Mouse (Mus musculus) midbrain, embryonic 10.5 days (tissue): Measurements from ENCODE around the gene Diras1. TPM values are rescaled to one million over a fixed set of nuclear protein-coding genes. Genes with fewer than 3 reads are reported as not detected.

Experiments
- DNase-seq: peaks from one replicate; pipeline ENCODE4 v3.0.0-alpha.2; 2017; ENCODE audit warnings: low spot score
- H3K27ac ChIP-seq: fragments of 300-500 bp; sonication (generic); replicated peaks from 2 replicates; pipeline ENCODE4 v1.5.1; 2016; ENCODE audit warnings: mild to moderate bottlenecking
- H3K27me3 ChIP-seq: fragments of 300-500 bp; sonication (generic); 2 replicates; pipeline ENCODE4 v1.6.1; 2016; ENCODE audit warnings: low read depth, mild to moderate bottlenecking; ENCODE audit not compliant: poor library complexity, severe bottlenecking
- H3K36me3 ChIP-seq: fragments of 300-500 bp; sonication (generic); 2 replicates; pipeline ENCODE4 v1.6.1; 2016; ENCODE audit warnings: mild to moderate bottlenecking, moderate library complexity
- H3K4me1 ChIP-seq: fragments of 300-500 bp; sonication (generic); 2 replicates; pipeline ENCODE4 v1.6.1; 2016
- H3K4me3 ChIP-seq: fragments of 300-500 bp; sonication (generic); 2 replicates; pipeline ENCODE4 v1.5.1; 2016; ENCODE audit warnings: mild to moderate bottlenecking, moderate library complexity
- H3K9me3 ChIP-seq: fragments of 300-500 bp; sonication (generic); replicated peaks from 2 replicates; pipeline ENCODE4 v1.6.1; 2016; ENCODE audit warnings: mild to moderate bottlenecking
- WGBS: fragments of 180-500 bp; shearing (Covaris S2); methylation state at CpG from one replicate; pipeline ENCODE4 v1.1.7; 2016; 5-methylcytosine and 5-hydroxymethylcytosine counted together
- polyA plus RNA-seq: library from polyadenylated mRNA; unstranded; fragments of >200 nt; fragmentation: Nextera tagmentation; extraction: Ambion mirVana; gene quantifications from 2 replicates; pipeline ENCODE4 v1.2.1, GENCODE M21; 2016

Gene Diras1
- polyA plus RNA-seq, 1 experiment from 2014 or later, result 3.0 TPM

GRCm38 (mm10) chr10:80972071-80972987 is 53.1 kb downstream of the Diras1 start:
- Histone ChIP-seq H3K27ac (0 out of 2 replicates have a peak overlapping the region, but pooled peaks have one; percentile 17), H3K36me3 (no peaks in the 10 kb centered on the region), H3K9me3 (peaks cover 5% of the 10 kb centered on the region; the same call in 1 of the 2 replicates), H3K4me3 (no peak overlapping the region), H3K27me3 (no peaks in the 10 kb centered on the region), H3K4me1 (no peaks in the 10 kb centered on the region)
- DNase-seq, result no peak
- 71% methylated on average over 11 of the region's 11 CpGs for WGBS

- no peaks in the 10 kb centered on the region for H3K4me1 ChIP-seq
- DNase-seq, result no peak
- 82% methylated on average over 15 of the region's 15 CpGs for WGBS
- no peak overlapping the region for H3K27ac ChIP-seq
- H3K4me3 ChIP-seq, result no peak overlapping the region
- no peaks in the 10 kb centered on the region for H3K27me3 ChIP-seq
- peaks cover 5% of the 10 kb centered on the region; the same call in 1 of the 2 replicates for H3K9me3 ChIP-seq
- no peaks in the 10 kb centered on the region for H3K36me3 ChIP-seq
Measured at GRCm38 (mm10) chr10:80971533-80971932, 53.9 kb downstream of the Diras1 start.

- Histone ChIP-seq H3K27me3 (no peaks in the 10 kb centered on the region), H3K36me3 (no peaks in the 10 kb centered on the region), H3K27ac (no peak overlapping the region), H3K4me1 (no peaks in the 10 kb centered on the region), H3K4me3 (no peak overlapping the region), H3K9me3 (peaks cover 5% of the 10 kb centered on the region; the same call in 1 of the 2 replicates)
- 85% methylated on average over 8 of the region's 8 CpGs for WGBS
- no peak for DNase-seq
Measured at GRCm38 (mm10) chr10:80970159-80970558, 55.3 kb downstream of the Diras1 start.

Other genes starting within 250 kb of the Diras1 start
- 108 and 112 TPM in 2 replicates for gene Sf3a2, start 227.5 kb downstream of the Diras1 start, polyA plus RNA-seq
- gene Plekhj1, start 227.0 kb downstream of the Diras1 start, polyA plus RNA-seq, result 184 and 191 TPM in 2 replicates
- 0.07 TPM in 1 of 2 replicates, not detected in the other for gene Amh, start 220.4 kb downstream of the Diras1 start, polyA plus RNA-seq
- gene Jsrp1, start 212.2 kb downstream of the Diras1 start, polyA plus RNA-seq, result 0.44 and 0.71 TPM in 2 replicates
- 2,246 and 2,347 TPM in 2 replicates for gene Oaz1, start 199.0 kb downstream of the Diras1 start, polyA plus RNA-seq
- 1.1 and 1.4 TPM in 2 replicates for gene Lingo3, start 181.6 kb downstream of the Diras1 start, polyA plus RNA-seq
- 322 and 326 TPM in 2 replicates for gene Lsm7, start 170.5 kb downstream of the Diras1 start, polyA plus RNA-seq
- 42.8 and 45.6 TPM in 2 replicates for gene Sppl2b, start 170.4 kb downstream of the Diras1 start, polyA plus RNA-seq
- 0.02 and 0.09 TPM in 2 replicates for gene Tmprss9, start 153.8 kb downstream of the Diras1 start, polyA plus RNA-seq
- 335 and 382 TPM in 2 replicates for gene Timm13, start 124.7 kb downstream of the Diras1 start, polyA plus RNA-seq
- gene Lmnb2, start 107.4 kb downstream of the Diras1 start, polyA plus RNA-seq, result 77.9 and 84.7 TPM in 2 replicates
- gene Gadd45b, start 95.6 kb downstream of the Diras1 start, polyA plus RNA-seq, result 6.1 and 9.2 TPM in 2 replicates
- 6.0 and 8.4 TPM in 2 replicates for gene Gng7, start 10.7 kb downstream of the Diras1 start, polyA plus RNA-seq
- gene Slc39a3, start 11.8 kb upstream of the Diras1 start, polyA plus RNA-seq, result 17.4 and 26.6 TPM in 2 replicates
- 289 and 314 TPM in 2 replicates for gene Sgta, start 34.5 kb upstream of the Diras1 start, polyA plus RNA-seq
- 87.1 and 107 TPM in 2 replicates for gene Thop1, start 44.4 kb upstream of the Diras1 start, polyA plus RNA-seq
- gene Creb3l3, start 73.2 kb upstream of the Diras1 start, polyA plus RNA-seq, result 0.35 and 0.60 TPM in 2 replicates
- 215 TPM in 2 replicates for gene Map2k2, start 80.3 kb upstream of the Diras1 start, polyA plus RNA-seq
- gene Zbtb7a, start 109.6 kb upstream of the Diras1 start, polyA plus RNA-seq, result 7.8 and 9.8 TPM in 2 replicates
- 61.4 and 68.5 TPM in 2 replicates for gene Pias4, start 142.3 kb upstream of the Diras1 start, polyA plus RNA-seq
- gene Eef2, start 151.0 kb upstream of the Diras1 start, polyA plus RNA-seq, result 528 and 571 TPM in 2 replicates
- gene Dapk3, start 157.3 kb upstream of the Diras1 start, polyA plus RNA-seq, result 52.7 and 53.3 TPM in 2 replicates
- gene 4930442H23Rik, start 158.2 kb upstream of the Diras1 start, polyA plus RNA-seq, result 0.09 TPM in 1 of 2 replicates, not detected in the other
- not detected in 2 replicates for gene Nmrk2, start 176.4 kb upstream of the Diras1 start, polyA plus RNA-seq
- gene Atcay, start 205.2 kb upstream of the Diras1 start, polyA plus RNA-seq, result 8.7 and 17.1 TPM in 2 replicates
- gene Zfr2, start 207.5 kb upstream of the Diras1 start, polyA plus RNA-seq, result 3.5 and 6.3 TPM in 2 replicates
- 3.7 and 4.2 TPM in 2 replicates for gene Matk, start 227.3 kb upstream of the Diras1 start, polyA plus RNA-seq
- gene Mrpl54, start 241.3 kb upstream of the Diras1 start, polyA plus RNA-seq, result 229 and 258 TPM in 2 replicates
- 50.5 and 55.5 TPM in 2 replicates for gene Apba3, start 241.3 kb upstream of the Diras1 start, polyA plus RNA-seq